Mouse (Mus musculus) heart, postnatal 10 days (tissue): ENCODE data around the gene Hoxa3. TPM values are rescaled to one million over a fixed set of nuclear protein-coding genes. Genes with fewer than 3 reads are reported as not detected.

Experiments used
- DNase-seq, 2 experiments: peaks; one replicate each; pipeline ENCODE4 v3.0.0; 2021
- intact Hi-C: fragments of 180-260 bp; cut with DNase I; formaldehyde crosslinking; loops from one replicate; pipeline ENCODE4 v1.15.1; 2025
- total RNA-seq, 2 experiments: library from RNA; stranded (reverse); gene quantifications; 2 replicates each; pipeline ENCODE4 v1.2.3; 2021

The Hoxa3 gene
- total RNA-seq, 2 experiments from 2014 or later, result 1.5 TPM

DNA sequence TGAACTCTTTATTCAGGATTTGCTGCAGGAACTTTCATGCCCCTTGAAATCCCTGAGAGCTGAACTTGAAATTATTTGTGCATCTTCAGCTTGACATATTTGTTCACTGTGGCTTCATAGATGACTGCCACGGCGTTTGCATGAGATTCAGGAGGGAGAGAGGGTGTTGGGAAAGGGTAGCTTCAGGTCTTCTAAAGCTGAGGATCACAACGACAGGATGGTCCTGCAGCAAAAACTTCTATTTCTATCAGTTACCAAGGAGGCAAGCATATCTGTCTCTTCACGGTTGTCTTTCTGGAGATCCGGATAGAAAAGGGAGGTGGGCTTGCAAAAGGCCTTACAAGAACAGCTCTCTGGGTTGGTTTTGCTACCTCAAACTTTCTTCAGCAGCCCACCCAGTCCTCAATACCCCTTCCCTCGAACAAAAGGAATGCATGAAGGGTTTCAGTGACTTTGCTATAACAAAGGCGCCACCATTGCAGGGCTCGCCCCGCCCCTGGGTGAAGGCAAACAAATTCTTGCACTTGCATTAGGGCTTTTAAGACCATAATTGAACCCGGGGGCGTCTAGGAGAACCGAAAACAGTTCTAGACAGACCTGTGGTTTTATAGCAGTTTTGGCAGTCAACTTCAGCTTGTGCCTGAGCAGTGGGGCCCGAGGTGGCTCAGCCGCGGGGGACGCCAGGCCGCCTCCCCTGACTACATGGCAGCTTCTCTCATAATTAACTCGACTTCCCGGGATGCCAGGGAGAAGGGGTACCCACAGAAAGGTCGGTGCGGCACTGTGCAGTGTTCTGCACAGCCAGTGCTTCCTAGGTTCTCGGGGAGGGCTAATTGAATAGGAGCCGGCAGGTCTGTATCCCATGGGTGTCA, 34.9 kb upstream of the Hoxa3 start:
- no peak for DNase-seq
- intact Hi-C loops, result no loop called here

DNA sequence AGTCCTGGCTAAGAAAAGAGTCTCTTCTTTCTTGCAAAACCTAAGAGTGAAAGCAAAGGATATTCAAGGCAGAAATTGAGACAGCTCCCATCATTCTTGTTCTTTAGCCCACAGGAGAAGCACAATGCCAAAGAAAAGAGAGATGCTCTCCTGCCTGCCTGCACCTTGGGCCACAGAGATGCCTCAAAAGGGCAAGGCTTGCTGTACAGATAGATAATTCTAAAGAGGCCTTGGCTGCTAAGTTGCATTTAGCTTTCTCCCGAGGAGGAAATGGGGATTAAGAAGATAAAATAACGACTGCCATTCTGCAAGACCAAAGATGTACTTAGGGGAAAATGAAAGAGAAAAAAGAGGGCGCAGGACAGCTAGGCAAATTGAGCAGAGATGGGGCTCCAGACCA, 33.8 kb upstream of the Hoxa3 start:
- intact Hi-C loops, result no loop called here
- no peak for DNase-seq

DNA sequence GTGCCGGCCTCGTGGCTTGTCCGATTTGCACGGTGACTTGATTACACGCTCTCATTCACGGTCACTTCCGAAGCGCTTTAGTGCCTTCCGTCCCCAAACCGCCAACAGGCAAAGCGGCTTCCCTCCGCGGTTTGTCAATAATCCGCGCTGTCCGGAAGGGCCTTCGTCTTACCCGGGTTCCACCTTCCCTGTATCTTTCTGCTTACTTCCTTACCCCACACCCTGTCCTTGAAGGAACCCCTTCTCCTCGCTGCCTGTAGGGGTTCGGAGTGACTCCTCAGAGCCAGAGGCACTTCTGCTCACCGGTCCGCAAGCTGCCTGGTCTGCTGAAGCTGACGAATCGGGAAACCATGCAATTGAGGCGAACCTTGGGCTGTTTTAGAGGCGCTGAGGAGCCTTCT, 33.3 kb upstream of the Hoxa3 start:
- intact Hi-C loops, result no loop called here
- peak in 1 of 2 experiments; percentile 32 for DNase-seq

DNA sequence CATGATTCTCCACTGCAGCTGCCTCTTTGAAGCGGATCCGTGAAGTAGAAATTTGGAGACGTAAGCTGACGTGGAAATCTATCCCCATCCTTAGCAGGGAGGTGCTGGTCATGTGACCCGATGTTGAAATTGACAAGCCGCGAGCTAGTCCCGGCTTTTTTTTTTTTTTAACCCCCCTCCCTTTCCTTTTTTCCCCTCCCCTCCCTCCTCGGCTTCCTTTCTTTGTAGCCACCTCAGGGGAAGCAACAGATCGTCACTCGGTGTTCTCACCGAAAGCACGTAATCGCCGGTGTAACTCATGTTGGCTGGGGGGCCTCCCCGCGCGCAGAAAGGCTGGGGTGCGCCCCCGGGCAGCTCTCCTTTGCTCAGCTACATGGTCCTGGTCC, 32.6 kb upstream of the Hoxa3 start, which contains the start of gene Hoxa11:
Gene Hoxa11, minus strand, starts transcription at position 54 of the 386 bp plus-strand sequence.
- intact Hi-C loops, result no loop called here

DNA sequence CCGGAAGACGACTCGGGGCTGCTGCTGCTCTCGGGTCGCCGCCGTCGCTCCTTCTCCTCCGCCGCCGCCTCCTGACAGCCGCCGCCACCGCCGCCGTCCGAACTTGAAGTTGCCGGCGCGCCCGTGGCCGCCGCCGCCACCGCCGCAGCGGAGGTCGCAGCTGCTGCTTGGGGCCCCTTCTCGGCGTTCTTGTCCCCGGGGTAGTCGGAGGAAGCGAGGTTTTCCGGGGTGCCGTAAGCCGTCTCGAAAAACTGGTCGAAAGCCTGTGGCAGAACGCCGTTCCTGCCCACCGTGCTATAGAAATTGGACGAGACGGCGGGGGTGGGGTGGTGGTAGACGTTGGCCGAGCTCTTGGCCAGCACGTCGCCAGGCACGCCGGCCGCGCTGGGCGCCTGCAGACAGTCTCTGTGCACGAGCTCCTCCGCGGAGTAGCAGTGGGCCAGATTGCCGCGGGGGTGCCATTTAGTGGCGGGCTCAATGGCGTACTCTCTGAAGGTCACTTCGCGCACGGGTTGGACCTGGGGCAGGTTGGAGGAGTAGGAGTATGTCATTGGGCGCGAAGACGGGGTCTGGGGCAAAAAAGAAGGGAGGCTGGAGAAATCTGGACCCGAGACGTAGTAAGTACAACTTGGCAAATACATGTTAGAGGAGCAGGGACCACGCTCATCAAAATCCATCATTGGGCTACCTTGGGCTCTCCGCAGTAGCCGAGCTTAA, 32.1 kb upstream of the Hoxa3 start:
- intact Hi-C loops, result no loop called here
- no peak for DNase-seq

More for the DNA sequence above, 32.6 kb upstream of the Hoxa3 start, which contains the start of gene Hoxa11:
- DNase-seq, result no peak

DNA sequence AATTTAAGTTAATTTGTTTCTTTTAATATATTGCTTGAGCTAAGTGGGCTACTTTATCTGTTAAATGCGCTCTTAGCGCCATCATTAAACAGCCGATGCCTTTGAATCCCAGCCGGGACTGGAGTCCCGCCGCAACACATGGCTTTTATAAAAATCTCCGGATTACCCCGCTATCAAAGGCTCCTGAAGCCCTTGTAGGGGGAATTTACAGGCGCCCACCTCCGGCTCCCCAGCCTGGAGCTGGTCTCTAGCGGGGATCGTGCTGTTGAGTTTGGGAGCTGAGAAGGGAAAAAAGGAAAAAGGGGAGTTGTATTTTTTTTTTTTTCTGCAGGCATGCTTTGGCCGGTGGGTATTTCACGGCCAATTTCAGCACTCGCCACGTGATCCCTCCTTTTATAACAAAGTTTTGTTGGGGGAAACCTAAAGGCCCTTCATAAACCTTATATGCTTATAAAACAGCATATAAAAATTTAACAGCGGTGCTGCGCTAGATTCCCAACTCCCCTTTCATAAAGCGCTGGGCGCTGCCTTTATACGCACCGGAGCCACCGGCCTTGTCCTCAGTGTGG, 31.4 kb upstream of the Hoxa3 start:
- no peak for DNase-seq

DNA sequence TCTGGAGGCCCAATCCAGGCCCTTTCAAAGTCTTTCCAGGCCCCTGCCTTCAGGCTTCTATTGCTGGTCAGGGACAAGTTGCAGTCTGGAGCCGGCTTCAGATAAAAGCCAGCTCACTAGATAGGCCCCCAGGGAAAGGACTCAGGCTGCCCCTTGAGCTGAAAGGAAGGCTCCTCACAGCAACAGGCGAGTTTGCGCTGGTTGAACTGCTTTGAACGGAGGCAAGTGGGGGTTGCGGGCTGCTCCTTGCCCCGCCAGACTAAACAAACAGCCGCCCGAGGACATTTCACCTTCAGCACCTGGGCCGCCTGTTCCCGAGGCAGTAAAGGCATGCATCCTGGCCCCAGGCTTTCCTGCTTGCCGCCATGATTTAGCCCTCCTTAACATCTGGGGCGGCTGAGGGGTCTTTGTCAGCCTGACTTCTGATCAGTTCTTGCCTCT, 30.6 kb upstream of the Hoxa3 start:
- DNase-seq, result no peak

More for the DNA sequence above, 31.4 kb upstream of the Hoxa3 start:
- intact Hi-C loops, result no loop called here

DNA sequence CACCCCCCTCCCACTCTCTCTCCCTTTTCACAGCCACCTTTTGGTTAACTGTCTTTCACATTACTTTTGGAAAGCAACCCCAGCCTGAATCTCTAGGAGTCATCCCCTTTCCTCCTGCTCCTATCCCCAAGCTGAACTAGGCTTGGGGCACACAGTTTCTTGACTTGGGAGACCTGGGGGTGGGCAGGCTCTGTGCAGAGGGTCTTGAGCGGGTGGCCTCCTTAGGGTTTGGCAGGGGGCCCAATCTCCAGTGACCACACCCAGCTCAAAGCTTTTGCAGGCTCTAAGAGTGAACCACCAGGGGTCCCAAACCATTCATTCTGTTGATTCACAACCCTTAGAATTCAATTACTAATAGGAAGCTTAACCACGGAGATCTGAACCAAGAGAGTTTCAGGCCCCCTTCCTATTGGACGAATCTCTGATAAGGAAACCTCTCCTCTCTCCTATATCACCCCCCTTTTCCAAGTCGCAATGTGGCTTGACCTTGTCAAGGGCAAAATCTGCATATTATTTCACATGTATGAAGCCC, 29.7 kb upstream of the Hoxa3 start:
- intact Hi-C loops, result no loop called here
- no peak for DNase-seq

More for the DNA sequence above, 30.6 kb upstream of the Hoxa3 start:
- intact Hi-C loops, result no loop called here

DNA sequence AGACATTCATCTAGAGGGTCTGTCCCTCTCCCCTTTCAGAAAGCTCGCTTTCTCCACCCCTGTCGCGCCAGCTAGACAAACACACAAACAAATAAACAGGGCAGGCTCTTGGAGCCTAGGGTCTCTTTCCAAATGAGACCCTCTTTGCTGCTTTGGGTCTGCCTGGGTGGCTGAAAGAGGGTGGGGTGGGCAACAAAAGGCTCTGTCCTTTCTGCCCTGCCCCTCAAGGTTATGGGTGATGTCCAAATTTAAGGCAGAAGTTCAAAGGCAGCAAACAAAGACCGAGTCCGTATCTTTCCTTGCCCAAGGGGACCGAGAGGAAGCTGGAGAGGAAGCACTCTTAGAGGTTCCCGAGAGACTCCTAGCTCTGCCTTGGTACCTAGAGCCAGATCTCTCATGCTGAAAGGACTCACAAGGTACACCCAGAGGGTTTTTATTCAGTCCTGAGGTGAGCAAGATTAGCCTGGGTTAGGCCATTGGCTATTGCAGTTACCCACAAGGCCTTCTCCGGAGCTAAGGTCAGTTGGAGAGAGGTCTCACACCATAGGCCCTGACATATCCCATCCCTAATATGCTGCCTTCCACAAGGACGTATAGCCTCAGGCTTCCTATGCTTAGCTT, 28.0 kb upstream of the Hoxa3 start:
- intact Hi-C loops, result no loop called here
- DNase-seq, result no peak

DNA sequence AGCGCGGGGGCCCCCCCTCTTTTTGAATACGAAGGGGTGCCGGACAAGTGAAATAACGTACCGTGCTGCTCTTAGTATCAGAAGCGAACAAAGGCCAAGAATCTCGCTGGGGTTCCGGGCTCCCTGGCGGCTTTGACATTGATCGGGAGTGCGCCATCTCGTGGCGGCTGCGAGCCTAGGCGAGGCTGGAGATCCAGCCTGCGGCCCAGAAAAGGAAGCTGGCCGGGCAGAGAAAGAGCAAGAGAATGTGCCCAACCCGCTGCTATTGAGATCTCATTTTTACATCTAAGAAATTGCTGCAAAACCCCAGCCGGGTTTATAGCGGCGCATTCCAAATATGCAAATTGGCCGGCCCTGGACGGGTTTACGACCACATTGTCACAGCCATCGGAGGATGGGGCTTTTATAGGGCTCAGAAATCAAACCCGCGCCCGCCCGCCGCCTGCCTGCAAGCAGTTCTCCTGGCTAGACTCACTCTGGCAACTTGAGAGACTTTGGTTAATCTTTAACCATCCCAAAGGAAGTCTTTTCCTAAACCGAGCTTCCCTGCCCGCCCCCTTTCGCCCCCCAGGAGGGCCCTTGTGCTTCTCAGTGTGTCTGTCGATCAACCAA, 27.4 kb upstream of the Hoxa3 start, which contains the start of gene Hoxa10:
Gene Hoxa10, minus strand, starts transcription at position 466 of the 612 bp plus-strand sequence.
- intact Hi-C loops, result no loop called here
- peak; percentile 72 to 87 for DNase-seq

DNA sequence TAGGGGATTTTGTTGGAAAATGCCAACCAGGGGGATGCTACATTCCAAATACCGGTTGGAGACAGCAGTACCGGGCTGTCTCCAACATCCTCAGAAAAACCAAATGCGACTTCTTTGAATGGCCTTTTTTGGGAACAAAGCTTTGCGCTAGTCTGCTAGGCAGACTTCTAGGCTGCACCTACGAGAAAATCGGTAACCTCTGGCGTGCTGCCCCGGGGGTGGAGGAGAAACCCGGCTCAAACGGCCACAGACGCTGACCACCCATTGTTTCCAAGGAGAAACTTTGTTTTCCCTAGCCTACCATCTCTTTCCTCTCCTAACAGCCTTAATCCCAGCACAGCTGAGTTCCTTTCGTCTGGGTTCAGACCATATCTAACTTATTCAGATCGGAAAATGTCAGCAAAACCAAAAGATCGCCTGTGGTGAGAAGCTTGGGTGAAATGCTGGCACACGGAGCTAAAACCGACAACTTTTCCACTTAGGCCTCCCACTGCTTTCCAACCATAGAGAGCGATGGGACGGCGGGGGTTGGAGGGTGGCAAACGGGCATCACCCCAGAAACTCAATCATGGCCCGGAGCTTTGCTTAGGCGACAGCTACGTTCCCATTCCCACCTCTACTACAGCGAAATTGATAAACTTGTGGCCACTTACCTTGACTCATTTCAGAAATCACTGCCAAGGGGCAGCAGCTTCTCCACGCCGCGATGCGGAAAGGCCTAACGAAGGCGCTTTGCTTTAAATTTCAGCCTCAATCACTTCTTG, 26.7 kb upstream of the Hoxa3 start:
- peak; percentile 24 to 27 for DNase-seq
- intact Hi-C loops, result no loop called here

DNA sequence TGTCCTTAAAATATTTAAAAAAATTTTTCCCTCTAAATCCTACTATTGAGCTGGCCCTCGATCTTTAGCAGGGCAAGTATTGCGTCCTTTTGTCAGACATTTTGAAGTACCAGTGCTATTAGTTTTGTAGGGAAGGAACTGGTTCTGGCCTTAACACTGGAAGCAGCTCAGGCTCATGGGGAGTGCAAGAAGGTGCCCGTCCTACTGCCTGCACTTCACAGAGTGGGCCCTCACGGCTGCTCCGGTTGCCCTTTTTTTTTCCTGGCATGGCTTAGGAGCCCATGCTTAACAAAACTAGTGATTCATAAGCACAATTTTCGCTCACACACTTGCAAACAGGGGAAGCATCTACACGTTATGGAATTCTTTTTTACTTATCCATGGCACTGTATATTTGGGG, 25.8 kb upstream of the Hoxa3 start:
- DNase-seq, result peak; percentile 29 to 32
- intact Hi-C loops, result no loop called here

DNA sequence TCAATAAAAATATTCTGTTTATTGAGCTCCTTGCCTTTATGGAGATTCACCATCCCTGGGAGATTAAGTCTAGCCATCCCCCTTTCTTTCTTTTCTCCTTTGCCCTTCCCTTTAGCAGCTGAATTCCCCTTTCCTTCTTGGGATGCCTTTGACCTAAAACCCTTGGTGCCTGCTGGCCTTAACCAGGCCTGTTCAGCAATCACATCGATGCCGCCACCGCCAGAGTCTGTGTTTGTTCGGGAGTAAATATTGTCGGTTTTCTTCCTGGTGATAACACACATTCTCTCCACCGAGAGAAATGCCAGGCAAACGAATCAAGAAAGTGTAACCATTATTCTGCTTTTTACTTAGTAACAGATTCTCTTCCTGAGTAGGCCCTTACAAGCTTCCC, 25.0 kb upstream of the Hoxa3 start:
- intact Hi-C loops, result no loop called here
- peak in 1 of 2 experiments; percentile 10 for DNase-seq

DNA sequence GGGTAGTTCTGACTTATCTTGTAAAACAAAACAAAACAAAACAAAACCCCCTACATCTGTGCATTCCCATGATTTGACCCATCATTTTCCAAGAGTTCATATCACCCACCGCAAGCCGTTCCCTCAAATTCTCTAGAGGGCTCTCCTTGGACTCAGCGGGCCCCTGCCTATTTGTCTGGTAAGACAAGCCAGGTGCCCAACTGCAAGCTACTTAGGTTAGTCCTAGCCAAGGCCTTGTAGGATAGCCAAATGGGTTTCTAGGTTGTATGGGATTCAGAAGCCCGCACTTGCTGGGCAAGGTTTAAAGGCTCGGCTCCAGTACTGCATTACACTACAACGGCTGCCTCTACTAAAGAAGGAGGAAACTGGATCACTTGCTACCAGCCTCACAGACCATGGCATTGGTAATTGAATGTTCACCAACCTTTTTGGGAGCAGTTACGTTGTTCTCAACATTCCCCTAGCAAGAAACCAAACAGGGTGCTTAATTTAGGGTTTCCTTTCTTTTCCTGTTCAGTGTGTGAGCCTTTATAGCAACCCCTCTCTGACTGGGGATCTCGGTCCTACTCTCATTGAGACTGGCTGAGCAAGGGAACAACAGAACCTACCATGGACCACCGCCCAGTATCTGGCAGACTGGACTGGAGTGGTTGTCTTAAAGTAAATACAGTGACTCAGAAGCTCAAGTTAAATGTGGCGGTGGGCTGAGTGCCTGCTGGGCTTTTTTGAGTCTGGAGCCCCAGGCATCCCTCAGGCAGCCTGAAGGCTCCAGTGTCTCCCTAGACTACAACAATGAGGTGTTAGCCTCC, 24.4 kb upstream of the Hoxa3 start:
- DNase-seq, result no peak
- intact Hi-C loops, result no loop called here

DNA sequence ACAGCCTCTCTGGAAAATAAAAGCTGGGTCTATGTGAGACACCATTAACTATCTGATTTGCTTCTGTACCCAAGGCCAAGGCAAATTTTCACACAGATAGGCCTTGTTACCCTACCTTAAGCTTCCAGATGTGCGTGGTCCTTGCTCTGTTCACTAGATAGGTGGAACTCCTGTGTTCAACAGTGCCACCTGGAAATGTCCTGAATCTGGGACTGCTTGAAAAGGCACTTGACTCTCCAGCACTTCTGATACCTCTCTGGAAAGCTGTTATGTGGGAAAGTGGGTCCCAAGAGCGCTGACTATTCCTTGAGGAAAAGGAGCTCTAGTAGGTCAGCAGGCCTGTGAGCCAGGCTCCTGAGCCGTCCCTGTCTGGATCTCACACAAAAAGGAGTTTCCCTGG, 23.7 kb upstream of the Hoxa3 start:
- intact Hi-C loops, result no loop called here
- no peak for DNase-seq

DNA sequence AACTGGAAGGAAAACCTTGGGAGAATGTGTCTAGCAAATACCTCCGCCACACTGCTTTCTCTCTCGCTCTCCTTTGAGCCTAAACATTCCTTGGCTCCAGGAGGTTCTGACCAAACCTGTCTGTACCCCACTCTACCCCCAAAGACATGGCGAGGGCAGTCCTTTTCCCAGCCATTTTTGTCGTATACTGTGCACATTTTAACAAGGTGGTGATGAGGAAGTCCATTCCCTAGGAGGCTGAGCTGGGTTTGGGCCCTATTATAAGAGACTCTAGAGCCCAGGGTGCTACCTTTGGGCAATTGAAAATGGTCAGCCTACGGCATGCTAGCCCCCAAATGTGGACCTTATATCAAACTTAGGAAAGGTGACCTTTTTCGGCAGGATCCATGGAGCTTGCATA, 22.7 kb upstream of the Hoxa3 start:
- intact Hi-C loops, result no loop called here
- no peak for DNase-seq

DNA sequence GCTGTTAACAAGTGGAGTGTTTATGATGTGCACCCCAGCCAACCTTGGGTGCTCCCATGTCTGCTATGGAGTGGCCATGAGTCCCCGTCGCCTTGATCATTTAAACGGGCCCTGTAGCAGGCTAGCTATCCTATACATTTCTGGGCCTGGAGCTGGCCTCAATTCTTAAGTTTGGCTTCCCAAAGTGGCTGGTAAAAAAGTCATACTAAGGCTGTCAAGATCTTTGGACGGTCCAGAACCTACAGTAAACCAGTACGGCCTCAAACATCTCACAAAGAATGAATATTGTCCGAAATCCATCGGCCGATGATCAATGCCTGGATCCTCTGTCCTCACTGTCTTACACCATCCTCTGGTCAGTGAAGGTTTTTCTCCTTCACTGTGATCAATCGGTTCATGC, 22.1 kb upstream of the Hoxa3 start:
- intact Hi-C loops, result no loop called here
- no peak for DNase-seq

DNA sequence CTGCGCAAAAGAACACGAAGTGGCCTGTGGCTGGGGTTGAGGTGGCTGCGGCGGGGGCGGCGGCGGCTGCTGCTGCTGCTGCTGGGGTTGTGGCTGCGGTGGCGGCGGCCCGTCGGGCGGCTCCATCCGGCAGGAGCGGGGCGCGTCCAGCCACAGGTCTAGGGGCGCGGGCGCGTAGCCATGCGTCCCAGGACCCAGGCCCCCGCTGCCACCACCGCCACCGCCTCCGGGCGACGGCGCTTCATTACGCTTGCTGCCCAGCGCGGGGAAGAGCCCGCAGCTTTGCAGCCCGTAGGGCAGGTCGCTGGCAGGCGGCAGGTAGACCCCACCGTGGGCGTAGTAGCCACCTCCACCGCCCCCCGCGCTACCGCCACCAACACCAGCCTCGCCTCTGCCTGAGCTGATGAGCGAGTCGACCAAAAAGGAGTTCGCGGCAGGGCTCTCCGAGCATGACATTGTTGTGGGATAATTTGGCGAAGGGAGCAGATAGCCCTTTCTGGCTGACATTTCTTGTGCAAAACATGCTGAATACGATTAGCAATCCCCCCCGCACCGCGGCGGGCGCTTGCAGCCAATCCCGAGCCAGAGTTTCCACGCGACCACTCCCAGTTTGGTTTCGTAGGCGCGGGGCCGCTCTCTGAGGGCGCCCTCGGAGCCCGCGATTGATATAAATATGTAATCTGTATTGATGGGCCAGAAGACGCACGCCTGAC, 21.4 kb upstream of the Hoxa3 start:
- DNase-seq, result no peak
- intact Hi-C loops, result loop anchor here (5.0 kb wide), 1 partner anchor 1057 kb away; no protein-coding TSS in a partner anchor
